Mouse (Mus musculus): Measurements from ENCODE around the gene Map2k6.

Gene Map2k6

DNA sequence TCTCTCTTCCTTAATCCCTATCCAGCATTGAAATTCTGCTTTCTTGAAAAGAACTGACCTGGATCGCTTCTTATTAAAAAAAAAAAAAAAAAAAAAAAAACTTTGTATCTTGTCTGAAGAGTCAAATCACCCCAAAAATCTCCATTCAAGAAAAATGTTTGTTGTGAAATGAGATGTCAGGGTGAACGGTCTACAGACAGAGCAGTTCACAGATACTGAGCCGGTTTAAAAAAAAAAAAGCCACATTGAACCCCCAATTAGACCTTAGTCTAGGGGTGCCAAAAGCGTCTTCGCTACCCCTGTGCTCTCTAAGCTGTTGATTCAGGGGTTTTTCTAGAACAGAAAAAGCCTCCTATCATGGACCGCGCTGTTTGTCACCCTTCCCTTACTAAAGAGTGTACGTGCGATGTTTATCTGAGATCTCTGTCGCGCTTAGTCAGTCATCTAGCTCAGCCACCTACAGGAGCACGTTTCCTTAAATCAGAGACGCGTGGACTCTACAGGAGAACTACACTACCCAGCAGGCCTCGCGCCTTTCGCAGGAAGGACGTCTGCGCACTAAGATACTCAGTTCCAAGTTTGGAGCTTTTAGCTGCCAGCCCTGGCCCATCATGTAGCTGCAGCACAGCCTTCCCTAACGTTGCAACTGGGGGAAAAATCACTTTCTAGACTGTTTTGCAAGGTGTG, at the start of gene Map2k6:
Map2k6 (plus strand) TSS at position 570 of the 687 bp plus-strand sequence.
- in situ Hi-C loops (cut with MboI, MseI): no loop called here

DNA sequence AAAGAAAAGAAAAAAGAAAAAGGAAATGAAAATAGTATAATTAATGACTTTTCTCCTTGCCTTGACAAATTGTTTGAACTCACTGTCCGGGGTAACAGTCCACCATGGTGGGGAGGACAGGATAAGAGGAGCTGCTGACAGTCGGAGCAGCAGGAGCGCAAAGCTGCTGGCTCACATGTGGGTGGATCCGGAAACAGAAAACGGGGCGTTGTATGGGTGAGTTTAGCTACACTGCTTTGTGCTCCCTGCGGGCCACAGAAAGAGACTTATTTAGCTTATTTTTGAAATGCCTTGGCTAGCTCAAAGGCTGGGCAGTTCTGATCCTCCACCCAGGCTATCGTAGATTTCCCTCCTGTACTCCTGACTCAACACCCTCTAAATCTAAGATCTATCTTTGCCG, 44.7 kb upstream of the Map2k6 start:
- in situ Hi-C loops (cut with MboI, MseI): no loop called here

DNA sequence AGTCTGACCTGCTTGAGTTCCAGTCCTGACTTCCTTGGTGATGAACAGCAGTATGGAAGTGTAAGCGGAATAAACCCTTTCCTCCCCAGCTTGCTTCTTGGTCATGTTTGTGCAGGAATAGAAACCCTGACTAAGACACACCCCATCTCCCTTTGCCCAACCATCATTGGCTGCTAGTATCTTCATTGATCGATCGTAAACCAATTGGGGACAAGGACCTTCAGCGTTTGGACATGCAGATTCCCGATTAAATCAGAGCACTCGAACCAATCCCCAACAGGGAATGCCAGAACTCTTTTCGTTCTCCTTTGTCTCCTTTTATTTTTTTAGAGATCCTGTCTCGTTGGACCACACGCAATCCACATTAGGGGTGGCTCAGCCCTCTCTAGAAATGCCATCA, 43.8 kb upstream of the Map2k6 start:
- in situ Hi-C loops (cut with MboI, MseI): loop anchor here (5.0 kb wide), 1 partner anchor 427 kb away; no protein-coding TSS in a partner anchor

DNA sequence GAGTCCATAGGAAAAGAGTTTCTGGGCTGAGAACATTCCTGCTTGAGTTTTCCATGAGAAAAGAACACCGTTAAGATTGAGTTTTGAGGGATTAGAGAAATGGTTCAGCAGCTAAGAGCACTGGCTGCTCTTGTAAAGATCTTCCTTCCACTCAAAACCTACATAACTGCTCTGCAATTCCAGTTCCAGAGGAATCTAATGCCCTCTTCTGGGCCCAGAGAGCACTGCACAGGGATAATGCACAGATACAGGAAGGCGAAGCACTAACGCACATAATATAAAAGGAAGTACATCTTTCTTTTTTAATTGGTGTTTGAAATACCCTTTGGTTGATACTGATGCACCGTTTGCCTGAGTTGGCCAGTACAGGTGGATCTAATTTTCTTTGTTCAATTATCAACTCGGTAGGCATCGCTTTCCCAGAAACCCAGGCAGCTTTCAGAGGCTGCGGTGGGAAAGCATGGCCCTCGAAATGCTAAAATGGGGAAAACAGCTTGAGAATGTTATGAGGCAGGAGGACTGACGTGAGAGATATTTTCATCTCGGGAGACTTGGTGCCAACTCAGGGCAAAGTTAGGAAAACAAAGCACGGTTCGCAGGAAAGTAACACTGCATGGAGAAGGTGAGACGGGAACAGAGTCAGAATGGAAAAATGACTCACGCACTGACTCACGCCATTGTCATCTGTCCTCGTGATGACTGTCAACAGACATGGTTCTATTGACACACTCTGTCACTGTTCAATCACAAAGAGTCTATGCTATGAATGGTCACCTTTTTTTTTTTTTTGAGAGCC, 41.0 kb upstream of the Map2k6 start:
- in situ Hi-C loops (cut with MboI, MseI): loop anchor here (5.0 kb wide), 1 partner anchor 424 kb away; no protein-coding TSS in a partner anchor

DNA sequence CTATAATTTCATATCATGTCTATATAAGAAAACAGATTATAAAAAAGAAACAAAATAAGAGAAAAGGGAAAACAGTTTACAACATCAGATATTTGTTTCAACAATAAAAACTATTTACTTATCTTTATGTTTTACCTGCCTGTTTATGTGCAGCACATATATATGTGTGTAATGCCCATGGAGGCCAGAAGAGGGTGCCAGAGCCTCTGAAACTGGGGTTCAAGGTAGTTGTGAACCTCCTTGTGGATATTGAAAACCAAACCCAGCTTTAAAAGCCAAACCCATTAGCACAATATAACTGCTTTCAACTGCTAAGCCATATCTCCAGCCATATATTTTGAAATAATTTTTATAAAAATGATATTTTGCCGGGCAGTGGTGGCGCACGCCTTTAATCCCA, 33.9 kb upstream of the Map2k6 start:
- in situ Hi-C loops (cut with MboI, MseI): no loop called here

DNA sequence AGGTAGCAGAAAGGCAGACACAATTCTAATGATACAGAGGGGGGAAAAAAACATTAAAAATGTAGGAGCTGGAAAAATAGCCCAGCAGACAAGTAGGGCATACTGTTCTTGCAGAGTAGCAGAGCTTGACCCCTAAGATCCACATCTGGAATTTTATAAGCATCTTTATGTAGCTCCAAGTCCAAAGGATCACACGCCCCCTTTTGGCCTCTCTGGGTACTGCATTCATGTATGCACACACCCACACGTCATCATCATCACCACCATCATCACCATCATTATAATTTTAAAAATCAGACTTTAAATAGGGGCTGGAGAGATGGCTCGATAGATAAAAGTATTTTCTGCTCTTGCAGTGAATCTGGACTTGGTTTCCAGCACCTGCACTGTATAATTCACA, 32.0 kb upstream of the Map2k6 start:
- in situ Hi-C loops (cut with MboI, MseI): no loop called here

DNA sequence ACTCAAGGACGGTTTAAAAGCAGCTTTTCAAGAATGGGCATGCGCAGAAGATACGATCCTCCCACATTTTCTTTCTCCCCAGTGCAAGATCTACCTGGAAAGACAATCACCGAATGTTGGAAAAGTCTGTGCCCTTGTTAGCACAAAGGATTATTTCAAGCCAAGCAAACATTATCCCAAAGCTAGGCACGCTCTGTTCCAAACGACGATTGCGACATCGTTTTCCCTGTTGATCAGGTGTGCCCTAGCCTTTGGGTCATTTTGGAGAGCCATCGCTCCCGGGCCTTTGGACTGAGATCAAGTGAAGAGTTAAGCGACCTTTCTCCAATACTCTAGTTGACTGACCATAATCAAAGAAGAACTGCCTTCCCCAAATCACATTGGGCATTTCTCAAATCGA, 31.3 kb upstream of the Map2k6 start:
- in situ Hi-C loops (cut with MboI, MseI): no loop called here

DNA sequence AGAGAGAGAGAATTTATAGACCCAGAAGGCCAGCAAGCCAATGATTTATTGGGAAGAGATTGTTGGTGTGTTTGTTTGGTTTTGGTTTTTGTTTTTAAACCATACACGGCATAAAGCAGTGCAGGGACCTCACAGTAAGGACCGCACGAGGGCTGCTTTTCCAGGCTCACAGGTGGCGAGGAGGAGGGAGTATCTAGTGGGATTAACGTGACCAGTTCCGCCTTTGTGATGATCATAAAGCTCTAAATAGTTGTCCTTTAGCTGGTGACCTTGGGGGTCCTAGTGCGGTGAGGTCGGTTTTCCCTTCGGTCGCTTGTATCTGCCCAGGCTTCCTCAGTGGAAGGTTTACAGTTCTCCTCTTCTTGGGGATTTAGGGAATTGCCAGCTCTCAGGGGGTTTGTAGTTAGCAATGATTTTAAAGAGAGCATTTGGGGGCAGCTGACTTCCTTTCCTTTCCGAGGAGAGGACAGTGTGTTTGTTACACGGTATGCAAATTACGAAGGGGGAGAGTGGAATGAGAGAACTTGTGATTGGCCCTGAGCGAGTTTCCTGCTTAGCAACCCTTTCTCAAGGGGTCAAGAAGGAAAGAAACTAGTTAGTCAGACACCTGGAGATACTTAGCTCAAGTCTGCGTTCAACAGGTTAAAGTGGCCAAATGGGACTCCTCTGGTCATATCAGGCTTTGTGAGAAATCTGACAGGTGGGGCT, 29.5 kb upstream of the Map2k6 start:
- in situ Hi-C loops (cut with MboI, MseI): no loop called here

DNA sequence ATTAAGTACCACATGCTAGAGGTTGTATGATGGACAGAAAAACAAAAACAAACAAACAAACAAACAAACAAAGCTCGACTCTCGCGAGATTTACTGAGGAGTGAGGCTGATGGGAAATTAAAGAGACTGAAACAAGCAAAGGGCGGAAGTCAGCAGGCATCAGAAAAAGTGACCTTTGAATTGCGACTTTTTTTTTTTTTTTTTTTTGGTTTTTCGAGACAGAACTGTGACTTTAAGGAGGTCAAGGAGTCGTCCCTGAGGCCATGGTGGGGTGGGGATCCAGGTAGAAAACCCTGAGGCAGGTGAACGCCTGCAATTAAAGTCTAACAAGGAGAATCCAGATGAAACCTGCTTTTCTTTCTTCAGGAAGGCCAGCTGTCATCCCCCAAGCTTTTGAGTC, 27.1 kb upstream of the Map2k6 start:
- in situ Hi-C loops (cut with MboI, MseI): no loop called here

DNA sequence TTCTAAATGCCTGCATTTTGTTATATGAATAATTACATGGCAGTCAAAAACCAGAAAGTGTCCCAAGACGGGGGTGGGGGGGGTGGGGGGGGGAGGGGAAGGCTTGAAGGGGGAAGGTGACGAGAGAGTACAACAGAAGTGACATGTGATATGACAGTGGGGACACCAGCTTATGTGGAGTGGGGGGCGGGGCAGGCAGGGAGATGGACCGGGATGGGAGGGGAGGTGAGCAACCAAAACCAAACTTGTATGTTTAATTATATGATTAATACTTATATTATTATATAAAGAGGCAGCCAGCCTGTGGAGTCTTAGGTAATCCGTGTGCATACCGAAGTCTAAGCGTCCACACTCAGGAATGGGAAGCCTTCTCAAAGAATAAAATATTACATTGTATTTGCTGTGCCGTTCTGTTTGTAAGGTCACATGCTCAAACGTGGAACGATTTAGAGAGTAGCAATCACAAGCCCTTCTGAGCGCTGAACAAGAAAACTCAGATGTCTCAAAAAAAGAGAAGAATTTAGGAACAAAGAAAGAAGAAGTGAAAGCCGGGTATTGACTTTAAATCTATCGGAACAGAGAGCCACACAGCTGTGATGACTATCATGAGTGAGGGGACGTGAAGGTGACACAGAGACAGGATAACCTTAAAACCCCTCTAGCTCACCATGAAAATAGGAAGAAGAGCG, 26.5 kb upstream of the Map2k6 start:
- in situ Hi-C loops (cut with MboI, MseI): no loop called here

DNA sequence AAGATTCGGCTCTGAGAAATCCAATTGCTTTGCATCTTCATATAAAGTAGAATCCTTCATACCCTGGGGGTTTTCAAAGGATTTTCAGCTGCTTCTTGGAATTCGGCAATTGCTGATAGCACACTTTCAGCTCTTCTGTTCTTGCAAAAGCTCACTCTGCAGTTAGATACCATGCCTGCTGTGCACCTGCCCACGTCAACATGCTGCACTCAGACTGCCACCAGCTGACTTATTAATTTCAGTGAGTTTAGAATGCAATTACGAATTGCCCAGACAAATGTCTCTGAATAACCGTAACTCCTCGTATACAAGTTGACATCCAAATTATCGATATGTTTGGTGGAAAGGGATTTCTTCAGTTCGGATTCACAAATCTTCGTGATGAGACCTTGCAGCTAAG, 24.9 kb upstream of the Map2k6 start:
- in situ Hi-C loops (cut with MboI, MseI): no loop called here

DNA sequence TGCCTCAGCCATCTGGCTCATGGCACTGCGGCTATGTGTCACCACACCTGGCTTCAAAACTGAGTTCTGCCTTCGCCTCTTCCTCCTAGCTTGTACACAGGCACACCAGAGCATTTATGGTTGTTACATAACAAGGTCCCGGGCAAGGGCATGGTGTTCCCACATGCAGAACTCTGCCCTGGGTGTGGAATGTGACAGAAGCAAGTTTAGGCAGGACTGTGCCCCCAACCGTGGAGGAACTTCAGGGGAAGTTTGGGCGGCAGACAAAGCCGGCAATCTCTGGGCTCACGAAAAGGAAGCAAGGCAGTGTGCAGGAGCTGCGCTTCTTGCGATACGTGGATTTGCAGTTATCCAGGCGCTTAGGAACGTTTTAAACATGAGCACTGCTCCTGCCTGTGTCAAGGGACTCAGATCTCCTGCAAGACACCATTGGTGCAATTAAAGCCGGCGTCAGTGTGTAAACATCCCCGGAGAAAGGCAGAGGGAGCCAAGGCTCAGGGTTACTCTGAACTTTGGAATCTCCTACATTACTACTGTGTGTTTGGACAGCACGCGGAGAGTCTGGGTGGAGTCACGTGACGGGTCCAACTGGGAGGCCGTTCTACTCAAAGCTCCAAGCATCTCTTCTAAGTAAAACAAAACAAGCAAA, 19.1 kb upstream of the Map2k6 start:
- in situ Hi-C loops (cut with MboI, MseI): no loop called here

DNA sequence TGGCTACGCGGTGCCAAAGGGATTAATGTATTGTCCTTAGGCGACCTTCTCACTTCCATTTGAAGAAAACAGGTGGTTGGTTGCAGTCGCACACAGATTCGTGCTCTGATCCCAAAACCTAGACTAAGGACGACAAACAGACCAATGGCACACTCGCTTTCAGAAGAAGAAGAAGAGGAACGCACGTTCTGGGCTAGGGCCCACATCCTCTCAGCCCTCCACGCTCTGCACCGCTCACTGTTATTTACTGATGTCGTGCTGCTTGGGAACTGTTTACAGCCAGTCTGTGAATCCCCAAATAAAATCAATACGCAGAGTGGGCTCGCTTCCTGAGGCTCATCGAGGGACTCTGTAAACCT, 18.6 kb upstream of the Map2k6 start:
- in situ Hi-C loops (cut with MboI, MseI): no loop called here

DNA sequence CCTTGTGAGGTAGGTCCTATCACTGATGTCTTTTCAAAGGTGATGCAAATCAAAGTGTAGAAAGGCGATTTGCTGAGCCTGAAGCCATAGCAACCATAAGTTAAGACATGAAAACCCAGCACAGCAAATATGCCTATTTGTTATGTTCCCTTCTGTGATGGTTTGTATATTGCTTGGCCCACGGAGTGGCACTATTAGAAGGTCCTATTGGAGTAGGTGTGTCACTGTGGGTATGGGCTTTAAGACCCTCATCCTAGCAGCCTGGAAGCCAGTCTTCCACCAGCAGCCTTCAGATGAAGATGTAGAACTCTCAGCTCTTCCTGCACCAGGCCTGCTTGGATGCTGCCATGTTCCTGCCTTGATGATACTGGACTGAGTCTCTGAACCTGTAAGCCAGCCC, 13.4 kb upstream of the Map2k6 start:
- in situ Hi-C loops (cut with MboI, MseI): no loop called here

DNA sequence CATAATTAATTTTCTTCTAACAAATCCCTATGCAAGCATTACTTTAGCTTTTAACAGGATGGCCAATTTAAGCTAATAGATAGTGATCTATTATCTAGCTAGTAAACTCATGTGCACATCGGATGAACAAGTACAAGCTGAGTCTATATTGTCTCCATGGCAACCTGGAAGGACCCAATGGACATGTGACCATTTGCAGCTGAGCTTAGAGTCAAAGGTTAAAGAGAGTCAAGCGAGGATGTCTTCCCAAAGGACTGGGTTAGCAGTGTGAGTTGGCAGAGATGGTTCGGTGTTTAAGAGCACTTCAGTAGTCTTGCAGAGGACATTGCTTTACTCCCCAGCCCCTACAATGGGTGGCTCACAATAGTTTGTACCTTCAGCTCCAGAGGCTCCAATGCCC, 6.2 kb upstream of the Map2k6 start:
- in situ Hi-C loops (cut with MboI, MseI): no loop called here

DNA sequence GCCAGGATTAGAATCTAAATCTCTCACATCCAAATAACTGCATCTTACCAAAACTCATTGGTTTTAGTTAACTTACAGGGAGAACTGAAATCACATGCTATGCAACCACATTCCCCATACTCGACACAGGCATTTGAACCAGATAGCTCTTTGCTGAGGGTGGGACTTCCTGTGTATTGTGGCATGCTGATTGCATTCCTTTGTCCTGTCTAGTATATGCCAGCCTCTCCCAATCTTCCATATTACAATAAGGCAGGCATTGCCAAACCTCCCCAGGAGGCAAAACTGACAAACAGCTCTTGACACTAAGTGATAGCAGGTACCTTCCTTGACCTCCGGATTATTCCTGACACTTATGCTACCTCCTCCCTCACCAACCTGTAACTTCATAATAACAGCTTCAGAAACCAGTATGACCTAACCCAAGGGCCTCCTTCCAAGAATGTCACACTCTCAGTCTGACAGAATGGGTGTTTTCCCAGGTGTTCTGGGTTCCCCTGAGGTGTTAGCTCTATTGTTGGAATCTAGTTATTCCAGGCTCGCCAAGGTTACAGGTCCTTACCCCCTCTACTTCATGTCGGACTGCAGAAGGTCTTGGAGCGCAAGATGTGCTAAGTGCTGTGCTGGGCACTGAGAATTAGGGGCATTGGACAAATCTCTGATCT, 4.0 kb upstream of the Map2k6 start:
- in situ Hi-C loops (cut with MboI, MseI): no loop called here

DNA sequence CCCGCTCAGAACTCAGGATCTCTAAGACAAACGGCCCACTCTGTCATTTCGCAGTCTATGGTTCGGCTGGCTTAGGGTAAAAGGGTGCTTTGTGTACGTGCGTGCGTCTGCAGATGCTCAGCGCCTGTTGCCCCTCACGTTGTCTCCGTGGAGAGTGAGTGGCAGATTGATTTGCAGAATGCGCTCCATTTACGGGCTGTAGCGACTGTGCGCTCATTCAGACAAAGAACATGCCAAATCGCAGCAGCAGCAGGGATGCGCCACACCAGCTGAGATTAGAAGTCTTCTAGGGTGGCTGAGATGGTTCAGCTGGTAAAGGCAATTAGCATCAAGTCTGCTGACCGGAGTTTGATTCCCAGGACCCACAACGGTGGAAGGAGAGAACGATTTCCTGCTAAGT, 2.8 kb upstream of the Map2k6 start:
- in situ Hi-C loops (cut with MboI, MseI): no loop called here

DNA sequence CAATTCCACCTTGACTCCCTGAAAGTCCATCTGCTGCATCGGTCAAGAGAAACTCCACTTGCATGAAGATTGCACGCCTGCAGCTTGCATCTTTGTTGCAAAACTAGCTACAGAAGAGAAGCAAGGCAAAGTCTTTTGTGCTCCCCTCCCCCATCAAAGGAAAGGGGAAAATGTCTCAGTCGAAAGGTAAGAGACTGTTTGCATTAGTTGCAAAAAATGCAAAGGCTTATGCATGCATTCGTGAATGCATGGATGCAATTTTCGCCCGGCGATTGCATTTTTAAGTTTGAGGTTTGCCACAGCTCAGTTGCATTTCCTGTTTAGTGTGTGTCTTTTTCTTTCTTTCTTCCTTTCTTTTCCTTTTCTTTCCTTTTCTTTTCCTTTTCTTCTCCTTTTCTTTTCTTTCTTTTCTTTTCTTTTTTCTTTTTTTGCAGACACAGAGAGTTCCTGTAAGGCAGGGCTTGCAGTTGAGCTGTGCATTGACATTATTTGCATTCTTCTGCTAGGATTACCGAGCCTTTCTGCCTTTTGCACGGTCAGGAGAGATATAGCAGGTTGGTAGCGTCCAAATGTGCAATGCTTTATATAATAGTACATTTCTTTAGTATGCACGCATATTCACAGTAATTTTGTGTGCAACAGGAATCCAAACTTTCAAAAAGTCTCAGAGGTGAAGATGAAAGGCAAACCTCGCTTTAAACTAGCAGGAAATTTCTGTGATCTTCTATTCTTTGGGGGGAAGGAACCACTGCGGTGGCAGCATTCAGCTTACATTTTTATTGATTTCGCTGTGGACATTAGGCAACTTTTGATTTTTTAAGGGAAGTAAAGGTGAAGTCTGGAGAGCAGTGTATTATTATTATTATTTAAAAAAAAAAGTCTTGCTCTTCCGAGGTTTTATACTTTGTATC, 573 bp downstream of the Map2k6 start:
- in situ Hi-C loops (cut with MboI, MseI): no loop called here

DNA sequence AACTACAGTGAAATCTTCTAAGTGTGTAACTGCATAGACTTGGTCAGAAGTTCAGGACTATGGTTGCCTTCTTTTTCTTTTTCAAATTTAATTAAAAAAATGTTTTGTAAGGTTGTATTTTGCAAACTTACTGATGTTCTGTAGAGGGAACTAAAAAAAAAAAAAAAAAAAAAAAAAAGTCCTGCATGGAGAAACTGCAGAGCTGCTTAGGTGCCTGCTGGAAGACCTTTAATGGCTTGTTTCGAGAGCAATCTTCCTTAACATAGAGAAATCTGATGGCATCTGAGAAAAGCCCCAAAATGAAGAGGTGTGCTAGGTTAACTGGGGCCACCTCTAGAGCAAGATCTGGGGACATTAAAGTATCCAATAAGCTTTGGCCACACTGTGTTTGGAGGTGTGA, 1.4 kb downstream of the Map2k6 start:
- in situ Hi-C loops (cut with MboI, MseI): no loop called here

DNA sequence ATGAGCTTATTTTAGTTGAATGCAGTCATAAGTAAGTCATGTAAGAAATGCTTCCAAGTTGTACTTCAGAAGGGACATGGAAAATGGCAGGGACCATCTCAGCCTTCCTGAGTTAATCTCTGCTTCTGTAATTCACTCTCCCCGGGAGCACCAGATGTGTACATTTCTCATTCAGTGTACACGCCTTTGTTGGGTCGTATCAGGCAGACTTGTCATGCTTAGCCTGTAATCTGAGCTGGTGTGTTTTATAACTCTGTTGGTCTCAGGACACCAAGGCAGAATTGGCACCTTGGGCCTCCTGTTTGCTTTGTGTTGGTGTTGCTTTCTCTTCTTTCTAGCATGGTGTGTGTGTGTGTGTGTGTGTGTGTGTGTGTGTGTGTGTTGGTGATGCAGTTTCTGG, 3.7 kb downstream of the Map2k6 start:
- in situ Hi-C loops (cut with MboI, MseI): no loop called here
